Mouse (Mus musculus): ENCODE measurements at regions not wholly inside any gene's neighbourhood (a gene's known extent, or its start where the extent isn't known, plus 50 kb on each side); places are given as distances from the start of the nearest gene placed in this dataset.

DNA sequence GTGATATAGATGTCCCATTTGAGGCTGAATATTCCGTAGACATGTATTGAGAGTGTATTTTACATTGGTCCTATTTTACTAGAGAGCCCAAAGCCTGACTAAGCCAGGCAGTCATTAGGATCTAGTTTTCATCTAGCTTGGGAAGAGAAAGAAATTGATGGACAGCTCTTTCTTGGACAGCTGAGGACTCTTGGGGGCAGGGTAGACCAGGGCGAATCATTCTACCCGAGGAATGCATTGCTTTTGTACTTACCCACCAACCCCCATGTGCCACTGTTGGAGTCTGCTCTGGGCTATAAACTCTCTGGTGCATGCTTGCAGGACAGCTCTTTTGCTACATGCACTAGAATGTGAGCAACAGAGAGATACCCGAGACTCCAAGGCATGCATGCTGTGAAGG is 294.3 kb upstream of the Zfp507 start:
- DNase-seq (ENCODE audit: extremely low spot score, low read depth, low spot score), result no peak

DNA sequence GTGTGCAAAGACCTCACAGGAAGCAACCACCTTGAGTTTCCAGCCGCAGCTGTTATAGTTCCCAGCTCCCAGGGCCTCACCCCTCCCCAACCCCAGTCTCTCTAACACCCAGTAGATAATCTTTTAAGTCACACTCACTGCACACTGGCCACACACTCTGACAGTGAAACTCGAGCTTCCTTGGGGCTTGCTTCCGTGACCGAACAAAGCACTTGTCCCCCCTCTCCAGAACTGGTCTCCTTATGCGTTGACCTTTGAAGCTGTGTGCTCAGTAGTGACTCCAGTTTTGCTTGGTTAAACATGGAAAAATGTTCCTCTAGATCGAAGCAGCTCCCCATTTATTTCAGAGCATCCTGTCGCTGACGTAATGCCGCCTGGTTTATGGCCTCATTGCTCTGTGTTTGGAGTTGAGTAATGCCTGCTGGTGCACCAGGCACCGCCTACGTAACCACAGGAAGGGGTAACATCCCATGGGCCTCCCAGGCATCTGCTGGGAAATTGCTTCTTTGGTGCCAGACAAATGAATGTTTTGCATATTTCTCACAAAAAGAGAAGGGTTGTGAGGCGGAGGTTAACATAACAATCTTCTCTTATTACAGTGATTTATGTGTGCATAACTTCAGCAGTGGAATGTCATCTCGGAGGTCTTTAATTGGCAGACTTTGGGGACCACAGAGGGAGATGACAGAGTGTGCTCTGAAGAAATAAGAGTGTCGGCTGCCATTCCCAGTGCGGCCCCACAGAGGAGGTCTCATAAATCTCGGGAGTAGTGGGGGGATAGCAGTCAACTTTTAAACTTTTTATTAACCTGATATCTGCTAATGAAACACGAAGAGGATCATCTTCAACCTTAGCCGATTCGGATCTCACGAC is 292.7 kb upstream of the Zfp507 start:
- no peak for DNase-seq (ENCODE audit: extremely low spot score, low read depth, low spot score)

DNA sequence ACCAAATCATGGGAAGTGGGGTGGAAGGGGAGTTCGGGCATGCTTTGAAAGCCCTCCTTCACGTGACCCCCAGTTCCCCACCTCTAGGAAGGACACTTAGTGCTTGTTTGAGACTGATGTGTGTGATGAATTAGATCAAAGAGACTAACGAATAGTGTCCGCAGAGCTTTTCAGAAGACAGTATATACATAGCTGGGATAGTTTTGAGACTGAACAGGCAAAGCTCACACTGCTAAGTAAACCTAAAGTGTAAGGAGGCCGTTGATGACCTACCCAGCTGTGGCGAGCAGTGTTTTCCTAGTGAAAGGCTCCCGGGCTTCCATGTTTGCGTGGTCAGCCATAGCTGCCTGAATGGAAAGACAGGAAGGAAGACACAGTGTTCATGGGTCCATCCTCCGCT is 288.3 kb upstream of the Zfp507 start:
- DNase-seq (ENCODE audit: extremely low spot score, low read depth, low spot score), result no peak

GRCm38 (mm10) chr7:36090291-36091123 is 287.7 kb upstream of the Zfp507 start:
- no peak for DNase-seq (ENCODE audit: extremely low spot score, low read depth, low spot score)

DNA sequence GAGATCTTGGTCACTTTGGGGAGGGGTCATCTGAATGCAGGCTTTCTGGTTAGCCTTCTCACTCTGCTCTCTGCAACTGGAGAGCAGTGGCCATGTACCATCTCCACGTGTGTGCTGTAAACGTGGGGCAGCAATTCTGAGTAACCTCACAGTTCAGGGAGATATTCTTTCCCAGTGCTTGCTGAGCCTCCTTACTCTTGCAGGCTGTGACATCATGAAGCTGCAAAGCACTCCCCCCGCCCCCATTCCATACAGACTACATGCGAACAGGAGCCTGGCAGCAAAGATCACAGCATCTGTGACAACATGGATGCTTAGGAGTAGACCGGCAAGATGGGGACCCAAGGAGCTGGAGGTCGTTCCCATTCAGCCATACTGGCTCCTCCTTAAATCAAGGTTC is 284.8 kb upstream of the Zfp507 start:
- no peak for DNase-seq (ENCODE audit: extremely low spot score, low read depth, low spot score)

- no peak for DNase-seq (ENCODE audit: extremely low spot score, low read depth, low spot score)
Measured at GRCm38 (mm10) chr7:36078666-36079065, 275.9 kb upstream of the Zfp507 start.

GRCm38 (mm10) chr7:36078089-36078654 is 275.4 kb upstream of the Zfp507 start:
- no peak for DNase-seq (ENCODE audit: extremely low spot score, low read depth, low spot score)

DNA sequence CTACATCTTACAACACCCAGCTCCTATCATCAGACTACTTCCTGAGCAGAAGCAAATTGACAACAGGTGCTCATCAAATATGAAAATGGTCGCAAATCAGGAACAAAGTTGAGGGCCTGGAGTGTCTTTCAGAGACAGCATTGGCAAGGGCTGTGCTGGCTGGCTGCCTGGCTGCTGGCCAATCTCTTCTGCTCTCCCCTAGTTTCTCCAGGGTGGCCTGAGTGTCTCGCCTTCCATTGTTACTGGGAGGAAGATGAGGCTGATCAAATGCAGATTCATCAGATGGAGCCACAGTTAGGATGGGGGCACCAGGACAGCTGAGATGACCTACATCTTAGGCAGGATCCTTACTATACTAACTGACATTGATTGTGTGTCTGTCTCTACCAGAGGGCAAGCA is 274.5 kb upstream of the Zfp507 start:
- no peak for DNase-seq (ENCODE audit: extremely low spot score, low read depth, low spot score)

GRCm38 (mm10) chr7:36076021-36076441 is 273.2 kb upstream of the Zfp507 start:
- no peak for DNase-seq (ENCODE audit: extremely low spot score, low read depth, low spot score)

DNA sequence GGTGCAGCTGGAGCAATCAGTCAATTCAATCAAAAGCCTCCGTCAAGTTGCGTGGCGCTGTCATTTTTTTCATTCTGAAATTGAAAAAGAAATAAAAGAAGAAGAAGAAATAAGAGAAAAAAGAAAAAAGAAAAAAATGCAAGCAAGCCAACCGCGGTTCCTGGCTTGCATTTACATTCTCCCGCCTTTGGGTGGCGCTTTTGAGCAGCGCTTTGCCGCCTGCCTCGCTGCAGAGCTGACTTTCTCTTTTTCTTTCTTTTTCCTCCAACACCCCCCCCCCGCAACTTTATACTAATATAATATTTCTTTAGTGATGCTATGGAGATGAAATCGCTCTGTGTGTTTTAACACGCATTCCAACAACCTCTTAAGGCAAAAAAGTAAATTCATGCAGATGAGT is 269.0 kb upstream of the Zfp507 start:
- no peak for DNase-seq (ENCODE audit: extremely low spot score, low read depth, low spot score)

- DNase-seq (ENCODE audit: extremely low spot score, low read depth, low spot score), result no peak
Measured at GRCm38 (mm10) chr7:36066725-36067124, 263.9 kb upstream of the Zfp507 start.

DNA sequence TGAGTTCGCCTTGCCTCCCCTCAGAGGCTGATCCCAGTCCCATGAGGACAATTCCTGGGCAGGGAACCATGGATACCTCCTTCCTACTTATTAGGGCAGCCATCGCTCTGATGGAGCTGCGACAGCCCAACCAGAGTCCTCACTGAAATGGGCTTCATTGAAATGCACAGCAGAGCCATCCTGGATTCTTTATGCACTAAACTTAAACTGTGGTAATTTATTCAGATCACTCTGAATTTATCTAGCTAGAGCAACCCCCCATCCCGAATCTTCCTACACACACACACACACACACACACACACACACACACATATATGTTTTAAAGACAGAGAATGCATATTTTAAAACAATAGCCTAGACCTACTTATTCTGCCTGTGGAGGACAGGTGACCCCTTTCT is 258.9 kb upstream of the Zfp507 start:
- DNase-seq (ENCODE audit: extremely low spot score, low read depth, low spot score), result no peak

DNA sequence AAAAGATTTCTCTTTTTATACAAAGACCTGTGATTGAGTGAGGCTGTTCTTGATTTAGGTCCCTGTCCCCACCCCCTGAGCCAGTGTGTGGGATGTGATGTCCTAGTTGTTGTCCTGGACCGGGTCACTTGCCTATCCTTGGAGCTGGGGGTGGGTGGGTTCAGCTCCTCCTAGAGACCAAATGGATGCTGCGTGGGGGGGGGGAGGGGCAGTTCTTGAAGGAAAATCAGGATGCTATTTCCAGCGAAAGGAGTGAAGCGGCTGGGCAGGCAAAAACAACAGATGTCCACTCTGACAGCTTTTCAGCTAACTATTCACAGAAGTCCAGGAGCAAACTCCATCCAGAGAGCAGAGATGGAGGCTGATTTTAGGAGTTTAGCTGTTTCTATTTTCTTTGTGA is 257.6 kb upstream of the Zfp507 start:
- DNase-seq (ENCODE audit: extremely low spot score, low read depth, low spot score), result no peak

DNA sequence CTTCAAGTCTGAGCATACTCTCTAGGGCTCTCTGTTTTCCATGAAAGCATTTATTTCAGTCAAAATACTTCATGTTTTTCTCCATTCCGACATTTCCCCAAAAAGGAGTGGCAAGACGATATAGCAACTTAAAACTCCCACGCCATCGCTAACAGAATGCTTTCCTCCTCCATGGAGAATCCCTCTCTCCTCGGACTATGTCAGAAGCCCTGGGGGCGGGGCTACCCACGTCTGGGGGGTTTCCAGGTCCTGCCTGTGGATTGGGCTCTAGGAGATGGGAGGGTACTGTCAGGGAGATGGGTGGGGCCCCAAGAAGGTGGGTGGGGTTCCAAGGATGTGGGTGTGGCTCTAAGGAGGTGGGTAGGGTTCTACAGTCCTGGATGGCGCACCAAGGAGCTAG is 243.2 kb upstream of the Zfp507 start:
- no peak for DNase-seq (ENCODE audit: extremely low spot score, low read depth, low spot score)

GRCm38 (mm10) chr7:36031881-36032280 is 229.1 kb upstream of the Zfp507 start:
- no peak for DNase-seq (ENCODE audit: extremely low spot score, low read depth, low spot score)

- DNase-seq (ENCODE audit: extremely low spot score, low read depth, low spot score), result no peak
Measured at GRCm38 (mm10) chr7:36023015-36023414, 220.2 kb upstream of the Zfp507 start.

- DNase-seq (ENCODE audit: extremely low spot score, low read depth, low spot score), result no peak
Measured at GRCm38 (mm10) chr7:36022489-36022888, 219.7 kb upstream of the Zfp507 start.

- peak; percentile 20 for DNase-seq (ENCODE audit: extremely low spot score, low read depth, low spot score)
Measured at GRCm38 (mm10) chr7:36016926-36017753, 214.3 kb upstream of the Zfp507 start.

DNA sequence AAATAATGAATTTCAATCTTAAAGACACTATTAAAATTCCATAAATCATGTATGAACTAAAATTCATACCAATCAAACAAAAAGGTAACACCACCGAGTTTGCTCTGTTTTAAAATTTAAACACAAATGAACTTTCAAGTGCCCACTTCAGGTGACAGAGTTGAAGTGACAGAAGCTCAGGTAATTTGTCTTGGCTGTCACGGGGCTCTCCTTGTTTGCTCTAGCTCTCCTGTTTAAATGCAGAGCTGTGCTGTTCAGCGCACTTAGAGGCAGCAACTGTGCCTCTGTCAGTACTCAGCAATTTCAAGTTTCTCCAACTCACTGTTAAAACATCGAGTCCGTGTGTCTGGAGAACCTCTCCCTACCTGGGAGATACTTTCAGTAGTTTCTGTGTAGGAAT is 193.8 kb upstream of the Zfp507 start:
- DNase-seq (ENCODE audit: extremely low spot score, low read depth, low spot score), result no peak

- no peak for DNase-seq (ENCODE audit: extremely low spot score, low read depth, low spot score)
Measured at GRCm38 (mm10) chr7:35992511-35992910, 189.7 kb upstream of the Zfp507 start.

DNA sequence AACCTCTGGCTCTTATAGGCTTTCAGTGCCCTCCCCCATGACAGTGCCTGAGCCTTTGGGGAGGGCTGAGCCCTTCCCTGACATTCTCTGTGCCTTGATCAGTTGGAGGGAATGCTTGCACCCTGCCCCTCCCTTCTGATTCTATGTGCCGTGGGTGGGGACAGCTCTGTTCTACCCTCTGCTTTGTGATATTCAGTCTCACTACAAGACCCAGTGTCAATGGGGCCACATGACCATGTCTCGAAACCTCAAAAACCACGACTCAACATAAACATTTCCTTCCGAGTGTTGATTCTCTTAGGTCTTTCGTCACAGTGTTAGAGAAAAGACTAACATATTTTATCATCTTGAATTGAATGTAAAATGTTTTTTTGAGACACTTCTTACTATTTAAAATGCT is 188.3 kb upstream of the Zfp507 start:
- DNase-seq (ENCODE audit: extremely low spot score, low read depth, low spot score), result no peak
